Mouse (Mus musculus) midbrain, embryonic 10.5 days (tissue): ENCODE data around the gene Clip1. TPM values are rescaled to one million over a fixed set of nuclear protein-coding genes. Genes with fewer than 3 reads are reported as not detected.
A peak's percentile ranks its signal among the peaks of the same experiment; 100 is the strongest.

Experiments used
- DNase-seq: peaks from one replicate; pipeline ENCODE4 v3.0.0-alpha.2; 2017; ENCODE audit warnings: low spot score
- H3K27ac ChIP-seq: fragments of 300-500 bp; sonication (generic); replicated peaks from 2 replicates; pipeline ENCODE4 v1.5.1; 2016; ENCODE audit warnings: mild to moderate bottlenecking
- H3K27me3 ChIP-seq: fragments of 300-500 bp; sonication (generic); 2 replicates; pipeline ENCODE4 v1.6.1; 2016; ENCODE audit warnings: low read depth, mild to moderate bottlenecking; ENCODE audit not compliant: poor library complexity, severe bottlenecking
- H3K36me3 ChIP-seq: fragments of 300-500 bp; sonication (generic); 2 replicates; pipeline ENCODE4 v1.6.1; 2016; ENCODE audit warnings: mild to moderate bottlenecking, moderate library complexity
- H3K4me1 ChIP-seq: fragments of 300-500 bp; sonication (generic); 2 replicates; pipeline ENCODE4 v1.6.1; 2016
- H3K4me3 ChIP-seq: fragments of 300-500 bp; sonication (generic); 2 replicates; pipeline ENCODE4 v1.5.1; 2016; ENCODE audit warnings: mild to moderate bottlenecking, moderate library complexity
- H3K9me3 ChIP-seq: fragments of 300-500 bp; sonication (generic); replicated peaks from 2 replicates; pipeline ENCODE4 v1.6.1; 2016; ENCODE audit warnings: mild to moderate bottlenecking
- WGBS: fragments of 180-500 bp; shearing (Covaris S2); methylation state at CpG from one replicate; pipeline ENCODE4 v1.1.7; 2016; 5-methylcytosine and 5-hydroxymethylcytosine counted together
- polyA plus RNA-seq: library from polyadenylated mRNA; unstranded; fragments of >200 nt; fragmentation: Nextera tagmentation; extraction: Ambion mirVana; gene quantifications from 2 replicates; pipeline ENCODE4 v1.2.1, GENCODE M21; 2016

Gene Clip1
- polyA plus RNA-seq, 1 experiment from 2014 or later, result 51.3 TPM

DNA sequence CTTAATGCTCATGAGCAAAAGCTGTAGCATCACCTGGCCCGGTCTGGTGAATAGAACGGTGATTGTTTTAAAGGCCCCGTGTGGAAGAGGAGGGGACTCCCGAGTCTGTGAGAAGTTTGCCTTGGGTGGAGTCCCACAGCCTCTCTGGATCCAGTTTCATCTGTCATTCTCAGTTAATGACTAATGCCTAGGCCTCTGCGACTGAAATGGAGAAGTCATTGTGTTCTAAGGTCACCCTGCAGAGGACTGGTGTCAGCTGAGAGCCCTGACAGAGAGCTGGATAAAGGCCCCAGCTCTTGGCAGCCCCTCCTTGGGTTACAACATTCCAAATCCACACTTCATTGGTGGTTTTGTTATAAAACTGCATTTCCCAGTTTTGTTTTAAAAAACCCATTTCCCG is 10.1 kb upstream of the Clip1 start:
- no peaks in the 10 kb centered on the region for H3K9me3 ChIP-seq
- H3K4me3 ChIP-seq, result no peak overlapping the region
- H3K36me3 ChIP-seq, result peaks cover 28% of the 10 kb centered on the region
- H3K27ac ChIP-seq, result no peak overlapping the region
- no peaks in the 10 kb centered on the region for H3K4me1 ChIP-seq
- no peak for DNase-seq
- 74% methylated on average over 6 of the region's 6 CpGs for WGBS
- H3K27me3 ChIP-seq, result no peaks in the 10 kb centered on the region

DNA sequence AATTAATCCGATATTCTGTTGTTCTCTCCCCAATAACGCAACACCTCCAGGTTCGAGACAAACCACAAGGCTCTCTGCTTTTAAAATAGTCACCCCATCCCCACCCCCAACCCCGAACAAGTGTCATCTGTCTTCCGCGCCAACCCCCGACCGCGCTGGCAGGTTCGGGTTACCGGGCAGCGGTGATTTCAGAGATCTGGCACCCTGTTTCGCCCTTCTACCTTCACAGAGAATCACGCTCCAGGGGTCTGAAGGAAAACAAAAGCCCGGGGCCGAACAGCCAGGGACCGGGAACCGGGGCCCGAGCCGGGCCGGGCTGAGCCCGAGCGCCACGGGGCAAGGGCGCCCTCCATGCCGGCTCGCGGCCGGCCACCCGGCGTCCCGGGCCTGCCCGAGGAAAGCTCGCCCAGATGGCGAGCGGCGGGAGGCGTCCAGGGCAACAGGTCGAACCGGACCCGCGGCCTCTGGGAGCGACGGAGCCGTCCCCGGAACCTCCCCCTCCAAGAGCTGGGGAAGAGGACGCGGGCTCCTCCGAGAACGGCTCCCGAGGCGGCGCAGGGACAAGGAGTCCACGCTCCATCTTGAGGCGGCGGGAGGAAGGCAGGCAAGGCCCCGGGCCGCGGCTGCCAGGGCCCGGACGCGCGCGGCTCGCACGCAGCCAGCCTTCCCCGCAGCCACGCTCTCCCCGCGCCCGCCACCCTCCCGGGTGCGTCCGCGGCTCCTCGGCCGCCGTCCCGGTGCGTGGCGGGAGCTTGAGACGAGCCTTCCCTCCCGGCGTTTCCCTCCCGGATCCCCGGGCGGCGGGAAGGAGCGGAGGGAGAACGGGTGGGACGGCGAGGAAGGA is 819 bp downstream of the Clip1 start:
- Histone ChIP-seq H3K27ac (peak overlapping the region; percentile 99), H3K4me3 (peak overlapping the region; percentile 98), H3K36me3 (no peaks in the 10 kb centered on the region), H3K9me3 (no peaks in the 10 kb centered on the region), H3K27me3 (no peaks in the 10 kb centered on the region), H3K4me1 (peaks cover 36% of the 10 kb centered on the region)
- DNase-seq, result peak; percentile 78
- under 1% methylated on average over 91 of the region's 92 CpGs for WGBS

GRCm38 (mm10) chr5:123683043-123683376 is 1.4 kb downstream of the Clip1 start:
- H3K27me3 ChIP-seq, result no peaks in the 10 kb centered on the region
- DNase-seq, result no peak
- H3K4me3 ChIP-seq, result peak overlapping the region; percentile 98
- 5% methylated on average over 6 of the region's 6 CpGs for WGBS
- H3K36me3 ChIP-seq, result no peaks in the 10 kb centered on the region; the same call in 1 of the 2 replicates
- no peaks in the 10 kb centered on the region for H3K9me3 ChIP-seq
- peak overlapping the region; percentile 99 for H3K27ac ChIP-seq
- peaks cover 36% of the 10 kb centered on the region for H3K4me1 ChIP-seq

- H3K27me3 ChIP-seq, result no peaks in the 10 kb centered on the region
- 60% methylated on average over 4 of the region's 4 CpGs for WGBS
- peaks cover 36% of the 10 kb centered on the region for H3K4me1 ChIP-seq
- no peaks in the 10 kb centered on the region for H3K9me3 ChIP-seq
- H3K27ac ChIP-seq, result 0 out of 2 replicates have a peak overlapping the region, but pooled peaks have one; percentile 99
- no peak for DNase-seq
- H3K4me3 ChIP-seq, result peak overlapping the region; percentile 98
- peaks cover 2% of the 10 kb centered on the region for H3K36me3 ChIP-seq
These were observed 2.0 kb downstream of the Clip1 start for GRCm38 (mm10) chr5:123682372-123682771.

DNA sequence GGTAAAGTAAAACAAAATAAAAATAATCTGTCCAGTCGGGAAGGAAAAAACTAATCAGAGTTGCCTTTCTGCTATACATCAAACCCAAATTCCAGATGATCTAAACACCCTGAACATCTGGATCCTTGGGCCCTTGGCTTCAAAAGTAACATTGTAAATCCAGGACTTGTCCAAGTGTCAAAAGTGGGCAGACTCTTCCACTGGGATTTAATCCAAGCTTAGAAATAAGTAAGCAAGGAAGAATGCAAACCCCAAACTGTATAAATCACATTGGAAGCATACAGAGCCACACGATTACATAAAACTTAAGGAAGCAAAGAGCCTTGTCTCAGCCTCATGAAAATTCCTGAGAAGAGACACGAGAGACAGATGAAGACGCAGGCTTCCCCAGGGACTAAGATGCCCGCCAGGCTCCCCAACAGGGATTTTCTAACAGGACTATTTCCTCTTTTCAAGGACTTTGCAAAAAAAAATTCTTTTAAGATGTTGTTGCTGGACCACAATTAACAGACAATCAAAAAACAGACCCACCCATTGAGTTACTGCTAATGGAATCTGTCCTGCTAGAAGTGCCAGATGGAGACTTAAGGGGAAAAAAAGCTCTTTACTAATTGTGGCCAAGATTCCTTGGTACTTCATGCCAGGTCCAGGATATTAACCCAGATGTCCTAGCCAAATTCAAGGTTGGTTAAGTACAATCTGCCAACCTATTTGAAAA is 4.7 kb downstream of the Clip1 start:
- H3K4me1 ChIP-seq, result peaks cover 30% of the 10 kb centered on the region
- peaks cover 11% of the 10 kb centered on the region for H3K36me3 ChIP-seq
- DNase-seq, result no peak
- 77% methylated on average over 5 of the region's 5 CpGs for WGBS
- no peak overlapping the region for H3K27ac ChIP-seq
- no peak overlapping the region for H3K4me3 ChIP-seq
- H3K9me3 ChIP-seq, result no peaks in the 10 kb centered on the region
- no peaks in the 10 kb centered on the region for H3K27me3 ChIP-seq

- 77% methylated on average over 3 of the region's 3 CpGs for WGBS
- DNase-seq, result no peak
These were observed 5.3 kb downstream of the Clip1 start for GRCm38 (mm10) chr5:123679106-123679505.

DNA sequence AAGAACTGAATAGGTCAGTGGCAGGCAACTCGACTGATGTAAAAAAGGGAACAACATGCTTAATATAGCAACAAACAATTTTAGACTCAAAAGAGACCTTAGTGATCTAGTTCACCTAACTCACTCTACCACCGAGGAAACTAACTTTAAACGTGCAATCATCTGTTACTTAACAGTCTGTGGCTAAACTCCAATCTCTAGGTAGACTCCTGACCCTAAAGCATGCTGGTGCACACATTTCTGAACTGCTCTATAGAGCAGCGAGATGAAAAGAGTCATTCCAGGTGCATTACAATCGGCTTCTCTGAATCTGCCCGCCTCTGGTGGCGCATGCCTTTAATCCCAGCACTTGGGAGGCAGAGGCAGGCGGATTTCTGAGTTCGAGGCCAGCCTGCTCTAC is 8.7 kb downstream of the Clip1 start:
- Histone ChIP-seq H3K27me3 (no peaks in the 10 kb centered on the region), H3K4me1 (peaks cover 30% of the 10 kb centered on the region), H3K9me3 (no peaks in the 10 kb centered on the region), H3K27ac (no peak overlapping the region), H3K4me3 (no peak overlapping the region), H3K36me3 (peaks cover 11% of the 10 kb centered on the region)
- 91% methylated on average over 9 of the region's 9 CpGs for WGBS
- no peak for DNase-seq

More at GRCm38 (mm10) chr5:123679106-123679505, 5.3 kb downstream of the Clip1 start:
- H3K36me3 ChIP-seq, result peaks cover 11% of the 10 kb centered on the region
- H3K27ac ChIP-seq, result no peak overlapping the region
- H3K4me1 ChIP-seq, result peaks cover 26% of the 10 kb centered on the region
- H3K27me3 ChIP-seq, result no peaks in the 10 kb centered on the region
- no peak overlapping the region for H3K4me3 ChIP-seq
- H3K9me3 ChIP-seq, result no peaks in the 10 kb centered on the region

- Histone ChIP-seq H3K27ac (no peak overlapping the region), H3K27me3 (no peaks in the 10 kb centered on the region), H3K4me1 (peaks cover 33% of the 10 kb centered on the region), H3K9me3 (no peaks in the 10 kb centered on the region), H3K36me3 (peaks cover 11% of the 10 kb centered on the region), H3K4me3 (no peak overlapping the region)
- 81% methylated on average over 3 of the region's 3 CpGs for WGBS
- no peak for DNase-seq
These were observed 9.2 kb downstream of the Clip1 start for GRCm38 (mm10) chr5:123675221-123675620.

DNA sequence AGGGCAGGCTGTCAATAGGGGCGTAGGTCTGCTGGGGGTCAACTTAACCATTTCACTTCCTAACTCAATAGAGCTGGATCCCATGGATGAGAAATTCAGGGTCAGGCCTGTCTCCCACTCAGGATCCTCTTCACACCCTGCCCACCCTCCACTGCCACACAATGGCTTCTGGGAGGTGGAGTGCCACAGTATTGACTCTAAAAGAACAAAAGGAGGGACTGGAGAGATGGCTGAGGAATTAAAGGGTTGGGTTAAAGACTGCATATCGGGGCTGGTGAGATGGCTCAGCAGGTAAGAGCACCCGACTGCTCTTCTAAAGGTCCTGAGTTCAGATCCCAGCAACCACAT is 13.0 kb downstream of the Clip1 start:
- Histone ChIP-seq H3K9me3 (no peaks in the 10 kb centered on the region), H3K4me1 (peaks cover 31% of the 10 kb centered on the region), H3K4me3 (no peak overlapping the region), H3K27ac (no peak overlapping the region), H3K36me3 (peaks cover under 1% of the 10 kb centered on the region; the same call in 1 of the 2 replicates), H3K27me3 (no peaks in the 10 kb centered on the region)
- WGBS, result 51% methylated on average over 3 of the region's 3 CpGs
- no peak for DNase-seq

DNA sequence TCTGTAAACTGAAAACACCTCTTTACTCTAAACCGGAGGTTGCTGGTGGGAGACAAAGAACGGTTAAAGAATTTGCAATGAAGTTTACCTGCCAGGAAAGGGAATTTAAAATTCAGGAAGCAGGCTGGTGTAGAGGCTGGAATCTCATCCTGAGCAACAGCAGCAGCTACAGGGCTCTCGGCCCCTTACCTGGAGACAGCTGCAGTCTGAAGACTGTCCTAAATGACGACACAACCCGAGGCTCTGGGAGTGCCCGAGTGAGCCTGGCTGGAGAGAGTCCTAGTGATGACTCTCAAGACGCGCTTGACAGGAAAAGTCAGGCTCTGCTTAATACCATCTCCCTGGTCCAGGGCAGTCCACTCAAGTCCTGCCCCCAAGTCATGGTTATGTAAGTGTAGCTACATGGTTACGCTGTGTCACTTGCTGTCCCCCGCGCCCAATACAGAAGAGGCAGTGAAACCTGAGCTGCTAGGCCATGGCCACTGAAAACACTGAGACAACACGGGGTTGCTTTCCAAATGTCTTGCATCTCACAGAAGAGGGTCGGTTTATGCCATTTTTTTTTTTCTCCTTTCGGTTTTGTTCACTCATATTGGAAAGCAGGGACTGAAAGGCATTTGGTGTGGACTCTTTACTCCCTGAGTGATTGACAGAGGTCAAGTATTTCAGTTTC is 13.5 kb downstream of the Clip1 start:
- no peak overlapping the region for H3K4me3 ChIP-seq
- H3K27ac ChIP-seq, result no peak overlapping the region
- H3K9me3 ChIP-seq, result no peaks in the 10 kb centered on the region
- WGBS, result 51% methylated on average over 14 of the region's 14 CpGs
- no peaks in the 10 kb centered on the region for H3K27me3 ChIP-seq
- H3K4me1 ChIP-seq, result peaks cover 31% of the 10 kb centered on the region
- H3K36me3 ChIP-seq, result no peaks in the 10 kb centered on the region
- DNase-seq, result peak; percentile 16

DNA sequence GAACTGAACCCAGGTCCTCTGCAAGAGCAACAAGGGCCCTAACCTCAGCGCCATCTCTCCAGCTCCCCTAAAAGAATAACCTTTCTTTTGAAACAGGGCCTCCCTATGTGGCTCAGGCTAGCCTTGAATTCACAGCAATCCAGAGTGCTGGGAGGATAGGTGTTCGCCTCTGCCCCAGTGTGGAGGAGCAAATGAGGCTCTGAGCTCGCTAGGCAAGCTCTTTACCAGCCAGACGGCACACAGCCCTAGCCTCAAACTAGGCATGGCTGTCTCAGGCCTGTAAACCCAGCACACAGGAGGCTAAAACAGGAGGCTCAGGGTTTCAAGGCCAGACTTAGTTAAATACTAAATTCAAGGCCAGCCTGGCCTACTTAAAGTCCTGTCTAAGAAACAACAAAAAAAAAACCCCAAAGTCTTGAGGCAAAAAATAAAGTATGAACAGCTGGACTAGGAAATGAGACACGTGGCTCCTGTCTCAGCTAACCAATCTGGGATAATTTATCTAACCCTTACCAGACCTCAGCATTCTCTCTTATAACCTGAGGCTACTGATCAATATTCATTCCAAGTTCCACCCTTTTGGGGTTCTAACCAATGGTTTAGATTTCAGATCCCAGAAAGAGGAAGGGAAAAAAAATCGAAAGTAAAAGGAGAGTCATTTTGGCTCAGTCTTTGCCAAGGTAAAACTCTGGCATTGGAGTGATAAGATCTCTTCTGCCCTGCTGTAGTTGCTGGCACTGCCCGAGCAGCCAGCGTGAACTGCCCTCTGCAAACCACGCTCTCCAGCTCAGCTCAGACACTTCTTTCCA is 14.2 kb downstream of the Clip1 start:
- Histone ChIP-seq H3K4me1 (peaks cover 31% of the 10 kb centered on the region), H3K27me3 (no peaks in the 10 kb centered on the region), H3K4me3 (no peak overlapping the region), H3K36me3 (no peaks in the 10 kb centered on the region), H3K9me3 (no peaks in the 10 kb centered on the region), H3K27ac (no peak overlapping the region; the same call in 1 of the 2 replicates)
- DNase-seq, result no peak
- WGBS, result 83% methylated on average over 9 of the region's 9 CpGs

- H3K4me1 ChIP-seq, result peaks cover 25% of the 10 kb centered on the region
- 91% methylated on average over 12 of the region's 12 CpGs for WGBS
- H3K9me3 ChIP-seq, result no peaks in the 10 kb centered on the region
- no peaks in the 10 kb centered on the region for H3K36me3 ChIP-seq
- no peak for DNase-seq
- no peak overlapping the region for H3K4me3 ChIP-seq
- H3K27me3 ChIP-seq, result no peaks in the 10 kb centered on the region
- H3K27ac ChIP-seq, result no peak overlapping the region
These were observed 16.5 kb downstream of the Clip1 start for GRCm38 (mm10) chr5:123667915-123668314.
